Mouse (Mus musculus) cerebellum, adult 2 months (tissue): ENCODE data around the gene Lrig1.

Source experiments
- CTCF ChIP-seq: fragments of 200-500 bp; IDR thresholded peaks from 2 replicates; pipeline ENCODE4 v1.5.1; 2011; ENCODE audit warnings: low read depth, mild to moderate bottlenecking, control low read depth, low read length, moderate library complexity, borderline replicate concordance; ENCODE audit not compliant: insufficient read depth
- POLR2A ChIP-seq: fragments of 200-500 bp; IDR thresholded peaks from 2 replicates; pipeline ENCODE4 v1.6.1; 2011; ENCODE audit warnings: low read length, control low read depth, borderline replicate concordance; ENCODE audit not compliant: insufficient read depth

GRCm38 (mm10) chr6:94700612-94701011 is 654 bp upstream of the Lrig1 start:
- no peak for TF ChIP-seq CTCF
- TF ChIP-seq POLR2A, result no peak
